Mouse (Mus musculus) small intestine, adult 2 months (tissue): Measurements from ENCODE around the gene Fmod.

Source experiments
- CTCF ChIP-seq: fragments of 200-500 bp; IDR thresholded peaks from 2 replicates; pipeline ENCODE4 v1.5.1; 2012; ENCODE audit warnings: low read depth, mild to moderate bottlenecking, control low read depth, inconsistent platforms, low read length, moderate library complexity, mixed read lengths; ENCODE audit not compliant: insufficient replicate concordance, insufficient read length; ENCODE audit errors: extremely low read depth
- POLR2A ChIP-seq: fragments of 200-500 bp; IDR thresholded peaks from 2 replicates; pipeline ENCODE4 v1.6.1; 2012; ENCODE audit warnings: low read depth, mild to moderate bottlenecking, control low read depth, inconsistent platforms, low read length, moderate library complexity

- TF ChIP-seq CTCF (no peak), POLR2A (peak; percentile 29; the same call in 1 of the 2 replicates)
Observed at GRCm38 (mm10) chr1:134086811-134087398, 49.9 kb downstream of the Fmod start.
